ENCODE assay signal across 26 mouse cellular contexts in genomic region chr2:70553826-70554225, GRCm38 (mm10). TPM values are rescaled to one million over a fixed set of nuclear protein-coding genes. Genes with fewer than 3 reads are reported as not detected.
DNase-seq lines count a peak whose midpoint lies in the region; ATAC-seq and TF ChIP-seq lines count a peak whose summit lies in the region.
"Had no signal": no experiment of that assay in that cellular context is flagged by ENCODE, and none has a peak within 500 bp of the region (broad histone marks: within the 10 kb centered on the region; RNA-seq: fewer than 3 reads in every experiment).

No protein-coding gene starts in this region.

- CTCF ChIA-PET in Patski (lab: Charles Lee), result interaction anchor here (1.5 kb wide), 1 partner anchor 325 kb away, joined by 4 read pairs; no protein-coding TSS in a partner anchor

- no peaks in the 10 kb centered on the region for H3K36me3 ChIP-seq in kidney, embryonic 15.5 days
- H3K36me3 ChIP-seq in forebrain, postnatal 0 days (ENCODE audit: insufficient read depth), result no peaks in the 10 kb centered on the region
- H3K36me3 ChIP-seq: embryonic facial prominence, embryonic 10.5 days; G1E; heart, embryonic 15.5 days; midbrain, embryonic 12.5 days; neural tube, embryonic 12.5 days; stomach, embryonic 15.5 days had no signal

- no peak overlapping the region for H3K4me2 ChIP-seq in kidney, embryonic 15.5 days
- H3K4me2 ChIP-seq in forebrain, postnatal 0 days (ENCODE audit: low read depth), result no peak overlapping the region
- H3K4me2 ChIP-seq: heart, embryonic 15.5 days; midbrain, embryonic 12.5 days; neural tube, embryonic 12.5 days; stomach, embryonic 15.5 days had no signal

- no peaks in the 10 kb centered on the region for H3K27me3 ChIP-seq in Patski
- H3K27me3 ChIP-seq in kidney, embryonic 15.5 days, result peaks cover 17% of the 10 kb centered on the region
- no peaks in the 10 kb centered on the region for H3K27me3 ChIP-seq in forebrain, postnatal 0 days (ENCODE audit: insufficient read depth, low read length)

- H3K27ac ChIP-seq in layer of hippocampus, adult 2 months, result no peak overlapping the region
- H3K27ac ChIP-seq in kidney, embryonic 15.5 days, result no peak overlapping the region
- H3K27ac ChIP-seq in forebrain, postnatal 0 days (ENCODE audit: low read depth, low read length), result no peak overlapping the region
- H3K27ac ChIP-seq: embryonic facial prominence, embryonic 10.5 days; heart, embryonic 15.5 days; hindbrain, postnatal 0 days; midbrain, embryonic 12.5 days; neural tube, embryonic 12.5 days; stomach, embryonic 15.5 days had no signal

- in situ Hi-C loops in Patski (cut with MboI; ENCODE audit: low pct_unique_long_range_greater_than_20kb), result loop anchor here (10.0 kb wide), 1 partner anchor 519 kb away; the partner anchor contains the start of gene Myo3b

- H3K9ac ChIP-seq in kidney, embryonic 15.5 days, result no peak overlapping the region
- no peak overlapping the region for H3K9ac ChIP-seq in forebrain, postnatal 0 days
- H3K9ac ChIP-seq: heart, embryonic 15.5 days; midbrain, embryonic 12.5 days; neural tube, embryonic 12.5 days; stomach, embryonic 15.5 days had no signal

- no peak overlapping the region for H3K4me3 ChIP-seq in layer of hippocampus, adult 2 months
- no peak overlapping the region for H3K4me3 ChIP-seq in kidney, embryonic 15.5 days (replicated peaks)
- H3K4me3 ChIP-seq in forebrain, postnatal 0 days (ENCODE audit: low read depth, low read length), result no peak overlapping the region
- H3K4me3 ChIP-seq: embryonic facial prominence, embryonic 10.5 days; heart, embryonic 15.5 days; midbrain, embryonic 12.5 days; neural tube, embryonic 12.5 days; stomach, embryonic 15.5 days had no signal

- no peak for ATAC-seq in Patski
- ATAC-seq in kidney, embryonic 15.5 days (replicated peaks; ENCODE audit: low FRiP score), result no peak
- ATAC-seq in forebrain, postnatal 0 days, result no peak
- ATAC-seq: hindbrain, postnatal 0 days had no signal

- 78% methylated on average over 3 of the region's 3 CpGs for WGBS in kidney, embryonic 15.5 days
- WGBS in forebrain, postnatal 0 days, result 83% methylated on average over 3 of the region's 3 CpGs

- POLR2A ChIA-PET in Patski (lab: Charles Lee), result interaction anchor here (0.7 kb wide), 1 partner anchor 9 kb away, joined by 3 read pairs; no protein-coding TSS in a partner anchor

- TF ChIP-seq CTCF in layer of hippocampus, adult 2 months (conservative IDR thresholded peaks at IDR 0.05), result peak; percentile 48
- TF ChIP-seq CTCF in Patski (IDR thresholded peaks at IDR 0.05), result peak; percentile 27
- TF ChIP-seq CTCF in forebrain, postnatal 0 days (IDR thresholded peaks at IDR 0.05; ENCODE audit: low read depth), result no peak

- no peaks in the 10 kb centered on the region for H3K9me3 ChIP-seq in kidney, embryonic 15.5 days (replicated peaks)
- no peaks in the 10 kb centered on the region for H3K9me3 ChIP-seq in forebrain, postnatal 0 days (ENCODE audit: low read length)
- H3K9me3 ChIP-seq: embryonic facial prominence, embryonic 10.5 days; G1E; heart, embryonic 15.5 days; midbrain, embryonic 12.5 days; neural tube, embryonic 12.5 days; stomach, embryonic 15.5 days had no signal

- DNase-seq in layer of hippocampus, adult 2 months (ENCODE audit: low spot score in 2 of 2), result no peak
- DNase-seq in layer of hippocampus, adult 9-11 months, result no peak
- peak; percentile 7 for DNase-seq in 416B (ENCODE audit: low read depth)
- DNase-seq in A20 (ENCODE audit: low read depth, low spot score), result peak; percentile 46
- no peak for DNase-seq in Patski (ENCODE audit: low read depth, low spot score)
- DNase-seq in c-Kit-positive CD71-positive TER-119-positive erythroid progenitor cells, embryonic 14.5 days (ENCODE audit: low spot score), result no peak
- no peak for DNase-seq in forebrain, postnatal 0 days
- DNase-seq: cerebellum, adult 8-10 months; gastrocnemius, postnatal 10 days; heart, adult 18-20 months; layer of hippocampus, postnatal 36 days; lung, adult 2 months; spleen, adult 18-20 months; thymus, adult 2 months had no signal

- 0 out of 2 replicates have a peak, but pooled peaks cover 2% of the 10 kb centered on the region for H3K4me1 ChIP-seq in kidney, embryonic 15.5 days
- no peaks in the 10 kb centered on the region; the same call in 1 of the 2 replicates for H3K4me1 ChIP-seq in forebrain, postnatal 0 days (ENCODE audit: insufficient read depth)
- H3K4me1 ChIP-seq: heart, embryonic 15.5 days; midbrain, embryonic 12.5 days; neural tube, embryonic 12.5 days; stomach, embryonic 15.5 days had no signal

RNA-seq across cellular contexts. Expression of gene Gad1, which starts 1.0 kb away (rescaled TPM):
- total RNA-seq in layer of hippocampus, adult 2 months (2021), result 100 to 1,000 TPM; 343 to 384 TPM
- 16.7 TPM for polyA plus RNA-seq in Patski (2021)
- polyA plus RNA-seq in kidney, embryonic 15.5 days (2015; fragmentation: Nextera tagmentation; extraction: Ambion mirVana), result 0.23 and 0.36 TPM in 2 replicates
- total RNA-seq in forebrain, postnatal 0 days (2014; rRNA removed), result 94.7 and 135 TPM in 2 replicates
- 89.5 and 122 TPM in 2 replicates for polyA plus RNA-seq in forebrain, postnatal 0 days (2015; fragmentation: Nextera tagmentation; extraction: Ambion mirVana)
- total RNA-seq: common myeloid progenitor, adult 5-6 weeks; hematopoietic stem cell, adult 5-6 weeks; megakaryocyte progenitor cell, adult 5-6 weeks had no signal
- polyA plus RNA-seq: G1E had no signal

RNA-seq across cellular contexts. Expression of gene Erich2, which starts 45.2 kb away (rescaled TPM):
- total RNA-seq in layer of hippocampus, adult 2 months (2021), result under 1 TPM in 1 of 2 experiments, not detected in 1; 0.39 TPM
- polyA plus RNA-seq in Patski (2021), result 58.0 TPM
- polyA plus RNA-seq in kidney, embryonic 15.5 days (2015; fragmentation: Nextera tagmentation; extraction: Ambion mirVana), result 1.9 and 2.3 TPM in 2 replicates
- total RNA-seq in forebrain, postnatal 0 days (2014; rRNA removed), result 0.81 and 1.4 TPM in 2 replicates
- 1.8 and 3.8 TPM in 2 replicates for polyA plus RNA-seq in forebrain, postnatal 0 days (2015; fragmentation: Nextera tagmentation; extraction: Ambion mirVana)
- total RNA-seq: common myeloid progenitor, adult 5-6 weeks; G1E; gastrocnemius, postnatal 10 days; megakaryocyte progenitor cell, adult 5-6 weeks; monocyte, adult 5-6 weeks had no signal
- polyA plus RNA-seq: G1E had no signal

Comparison
In these comparisons a context has a peak if more than half of its experiments do, and no peak if none do; other contexts are left out.
1. DNase-seq: peak in 416B (single experiment) and A20 (single experiment); none in layer of hippocampus, adult 2 months (0 of 2), layer of hippocampus, adult 9-11 months (single experiment), Patski (single experiment), c-Kit-positive CD71-positive TER-119-positive erythroid progenitor cells, embryonic 14.5 days (single experiment) and forebrain, postnatal 0 days (single experiment).
2. RNA of gene Gad1, which starts 1.0 kb away (polyA plus RNA-seq): 89.5 to 122 TPM in forebrain, postnatal 0 days and 16.7 TPM in Patski (single experiment); 0.23 to 0.36 TPM in kidney, embryonic 15.5 days; every median in the first group is over 10 times any median in the second.
3. RNA of gene Erich2, which starts 45.2 kb away (polyA plus RNA-seq): 58.0 TPM in Patski (single experiment); 1.8 to 3.8 TPM in forebrain, postnatal 0 days and 1.9 to 2.3 TPM in kidney, embryonic 15.5 days; every median in the first group is over 10 times any median in the second.